ENCODE assay signal across 17 mouse cellular contexts in genomic region chr15:86292288-86292687, GRCm38 (mm10).
"Had no signal": no experiment of that assay in that cellular context is flagged by ENCODE, and none has a peak within 500 bp of the region (broad histone marks: within the 10 kb centered on the region; RNA-seq: fewer than 3 reads in every experiment).

No protein-coding gene starts in this region.

- H3K36me3 ChIP-seq: limb, embryonic 12.5 days; limb, embryonic 15.5 days; lung, embryonic 15.5 days; midbrain, embryonic 12.5 days; midbrain, embryonic 15.5 days; neural tube, embryonic 12.5 days had no signal

- H3K4me3 ChIP-seq: limb, embryonic 12.5 days; limb, embryonic 15.5 days; lung, embryonic 15.5 days; midbrain, embryonic 12.5 days; midbrain, embryonic 15.5 days; neural tube, embryonic 12.5 days had no signal

- DNase-seq: kidney, adult 9 months; kidney, postnatal 14 days; left cerebral cortex, postnatal 4 days; liver, postnatal 0 days; lung, postnatal 10 days; lung, postnatal 36 days; thymus, adult 18-20 months; thymus, postnatal 36 days had no signal

- H3K27me3 ChIP-seq: limb, embryonic 12.5 days; limb, embryonic 15.5 days; lung, embryonic 15.5 days; midbrain, embryonic 15.5 days; neural tube, embryonic 12.5 days had no signal

- H3K9ac ChIP-seq: limb, embryonic 12.5 days; limb, embryonic 15.5 days; liver, embryonic 14.5 days; liver, postnatal 0 days; lung, embryonic 15.5 days; midbrain, embryonic 12.5 days; midbrain, embryonic 15.5 days; neural tube, embryonic 12.5 days had no signal

- H3K9me3 ChIP-seq: limb, embryonic 12.5 days; limb, embryonic 15.5 days; lung, embryonic 15.5 days; midbrain, embryonic 12.5 days; midbrain, embryonic 15.5 days; neural tube, embryonic 12.5 days had no signal

- H3K4me2 ChIP-seq: limb, embryonic 12.5 days; limb, embryonic 15.5 days; liver, embryonic 11.5 days; lung, embryonic 15.5 days; midbrain, embryonic 12.5 days; midbrain, embryonic 15.5 days; neural tube, embryonic 12.5 days had no signal

- ATAC-seq: intestine, postnatal 0 days; liver, postnatal 0 days; midbrain, embryonic 15.5 days had no signal

- H3K27ac ChIP-seq: limb, embryonic 12.5 days; limb, embryonic 15.5 days; liver, embryonic 14.5 days; lung, embryonic 15.5 days; midbrain, embryonic 12.5 days; midbrain, embryonic 15.5 days; neural tube, embryonic 12.5 days had no signal

- H3K4me1 ChIP-seq: limb, embryonic 15.5 days; lung, embryonic 15.5 days had no signal
